Comparison of ENCODE assay signal across 1 mouse cellular context in the genomic region with DNA sequence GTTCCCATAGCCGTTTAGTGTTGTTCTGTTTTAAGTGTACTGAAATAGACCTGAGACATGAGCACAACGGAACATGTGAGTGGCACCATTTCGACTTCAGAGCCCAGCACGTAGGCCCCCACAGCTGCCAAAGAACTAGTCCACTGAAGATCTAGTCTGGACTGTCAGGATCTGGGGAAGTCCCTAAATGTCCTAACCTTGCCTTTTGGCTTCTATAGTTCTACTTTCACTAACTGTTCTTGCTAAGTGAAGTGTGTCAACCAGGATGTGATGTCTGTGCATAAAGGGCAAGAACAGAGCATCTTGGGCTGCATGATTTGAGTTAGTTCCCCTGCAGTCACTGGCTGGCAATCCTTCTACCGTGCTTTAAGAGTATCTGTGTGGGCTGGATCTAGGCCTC.
TF ChIP-seq lines count a peak whose summit lies in the region.

No protein-coding gene starts in this region.

TF ChIP-seq in CH12.LX, 34 proteins besides CTCF, POLR2A, EP300 and RAD21 (continued from another document):
- TF ChIP-seq ZNF384 (IDR thresholded peaks at IDR 0.05; ENCODE audit: low read depth, low read length), result no peak
- no peak for TF ChIP-seq PAX5 (IDR thresholded peaks at IDR 0.05; ENCODE audit: low read length)
- TF ChIP-seq JUN (IDR thresholded peaks at IDR 0.05; ENCODE audit: insufficient read depth, low read depth, low read length), result peak; percentile 47
- TF ChIP-seq CHD1 (IDR thresholded peaks at IDR 0.05; ENCODE audit: low read depth, low read length), result 0 out of 2 replicates have a peak, but pooled peaks have one; percentile 24
- TF ChIP-seq IRF4 (IDR thresholded peaks at IDR 0.05; ENCODE audit: low read depth, low read length), result peak; percentile 73
- no peak for TF ChIP-seq POLR2AphosphoS2 (IDR thresholded peaks at IDR 0.05; ENCODE audit: low read depth, low read length)
- TF ChIP-seq BHLHE40 (IDR thresholded peaks at IDR 0.05; ENCODE audit: low read depth, low read length), result peak; percentile 90
- no peak for TF ChIP-seq ZC3H11A (IDR thresholded peaks at IDR 0.05; ENCODE audit: low read depth, low read length)
- TF ChIP-seq ZKSCAN1 (IDR thresholded peaks at IDR 0.05; ENCODE audit: borderline replicate concordance, low read depth, low read length), result no peak
- TF ChIP-seq MYC (IDR thresholded peaks at IDR 0.05; ENCODE audit: low read depth, low read length), result peak; percentile 83
- peak; percentile 60 for TF ChIP-seq ELF1 (IDR thresholded peaks at IDR 0.05; ENCODE audit: low read depth, low read length)
- peak; percentile 72 for TF ChIP-seq TBP (conservative IDR thresholded peaks at IDR 0.05; ENCODE audit: low read depth, low read length)
- no peak; the same call in 1 of the 2 replicates for TF ChIP-seq HCFC1 (IDR thresholded peaks at IDR 0.05; ENCODE audit: low read depth, low read length)
- no peak for TF ChIP-seq GABPA (IDR thresholded peaks at IDR 0.05; ENCODE audit: insufficient replicate concordance, low read depth, low read length)
- TF ChIP-seq RCOR1 (conservative IDR thresholded peaks at IDR 0.05; ENCODE audit: low read depth, low read length), result 0 out of 2 replicates have a peak, but pooled peaks have one; percentile 68
- TF ChIP-seq MAFK (IDR thresholded peaks at IDR 0.05; ENCODE audit: insufficient replicate concordance, low read length), result peak; percentile 62; the same call in 1 of the 2 replicates
- TF ChIP-seq CHD2 (IDR thresholded peaks at IDR 0.05; ENCODE audit: low read length), result no peak; the same call in 1 of the 2 replicates
- no peak for TF ChIP-seq SMC3 (IDR thresholded peaks at IDR 0.05; ENCODE audit: low read depth, low read length)
- TF ChIP-seq MAZ (IDR thresholded peaks at IDR 0.05; ENCODE audit: low read depth, low read length), result no peak
TF ChIP-seq in CH12.LX: peak in this region for 18.
